ENCODE assay signal across 12 mouse cellular contexts in the genomic region with DNA sequence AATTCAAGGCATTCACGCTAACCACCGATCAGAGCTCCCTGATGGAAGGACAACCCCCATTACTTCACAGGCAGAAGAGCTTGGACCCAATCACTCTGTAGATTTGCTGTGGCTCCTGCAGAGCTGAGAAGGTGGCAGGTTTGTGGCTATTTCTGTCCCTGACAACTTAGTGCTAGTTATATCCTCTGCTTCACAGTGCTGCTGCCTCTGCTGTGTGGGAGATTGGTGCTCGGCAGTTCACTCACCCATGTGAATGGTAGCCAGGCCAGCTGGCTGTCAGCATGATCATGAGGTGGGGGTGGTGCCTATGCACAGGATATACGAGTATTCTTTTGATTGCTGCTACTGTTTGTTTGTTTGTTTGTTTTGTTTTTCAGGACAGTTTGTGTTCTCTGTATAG.
DNase-seq lines count a peak whose midpoint lies in the region; ATAC-seq lines count a peak whose summit lies in the region.
"Had no signal": no experiment of that assay in that cellular context is flagged by ENCODE, and none has a peak within 500 bp of the region (broad histone marks: within the 10 kb centered on the region; RNA-seq: fewer than 3 reads in every experiment).

No protein-coding gene starts in this region.

- H3K4me1 ChIP-seq in heart, embryonic 14.5 days (ENCODE audit: control insufficient read depth in 2 of 2, insufficient read depth in 2 of 2, low read length in 2 of 2), result peaks cover 20 to 31% of the 10 kb centered on the region in 2 experiments
- no peaks in the 10 kb centered on the region for H3K4me1 ChIP-seq in midbrain, embryonic 15.5 days

- H3K36me3 ChIP-seq in heart, embryonic 14.5 days (ENCODE audit: control insufficient read depth, insufficient read depth, low read length), result no peaks in the 10 kb centered on the region
- H3K36me3 ChIP-seq in midbrain, embryonic 15.5 days (replicated peaks), result no peaks in the 10 kb centered on the region
- H3K36me3 ChIP-seq: embryonic facial prominence, embryonic 15.5 days had no signal

- H3K27ac ChIP-seq in heart, embryonic 14.5 days (replicated peaks in 1 of 2; ENCODE audit: control insufficient read depth in 1 of 2, insufficient read depth in 1 of 2, low read depth in 2 of 2, low read length in 2 of 2), result peak overlapping the region; percentile 87 to 95
- H3K27ac ChIP-seq in midbrain, embryonic 15.5 days, result no peak overlapping the region
- H3K27ac ChIP-seq: embryonic facial prominence, embryonic 15.5 days; hindbrain, embryonic 14.5 days had no signal

- WGBS in heart, embryonic 14.5 days, result 15% methylated on average over 4 of the region's 4 CpGs
- WGBS in midbrain, embryonic 15.5 days, result 76% methylated on average over 4 of the region's 4 CpGs

- peak; percentile 25 for DNase-seq in right cerebral cortex, adult 2 months (ENCODE audit: low spot score in 2 of 2)
- no peak for DNase-seq in right cerebral cortex, postnatal 14 days
- peak; percentile 45 for DNase-seq in kidney, postnatal 14 days
- no peak for DNase-seq in urinary bladder, postnatal 14 days (ENCODE audit: low spot score)
- DNase-seq: forebrain, postnatal 0 days; thymus, postnatal 36 days had no signal

- H3K4me3 ChIP-seq in heart, embryonic 14.5 days (ENCODE audit: control insufficient read depth in 1 of 2, insufficient read depth in 1 of 2, low read depth in 1 of 2, low read length in 2 of 2), result no peak overlapping the region
- H3K4me3 ChIP-seq in midbrain, embryonic 15.5 days, result no peak overlapping the region
- H3K4me3 ChIP-seq: embryonic facial prominence, embryonic 15.5 days had no signal

- H3K4me2 ChIP-seq in heart, embryonic 14.5 days (ENCODE audit: low read length), result peak overlapping the region; percentile 11; the same call in 1 of the 2 replicates
- H3K4me2 ChIP-seq in midbrain, embryonic 15.5 days, result no peak overlapping the region
- H3K4me2 ChIP-seq: embryonic facial prominence, embryonic 15.5 days; hindbrain, embryonic 14.5 days had no signal

- H3K9ac ChIP-seq in heart, embryonic 14.5 days (ENCODE audit: low read length), result no peak overlapping the region
- no peak overlapping the region for H3K9ac ChIP-seq in midbrain, embryonic 15.5 days
- H3K9ac ChIP-seq: embryonic facial prominence, embryonic 15.5 days; forebrain, postnatal 0 days; hindbrain, embryonic 14.5 days had no signal

- no peaks in the 10 kb centered on the region for H3K27me3 ChIP-seq in heart, embryonic 14.5 days (ENCODE audit: control insufficient read depth, insufficient read depth, low read length)
- no peaks in the 10 kb centered on the region for H3K27me3 ChIP-seq in midbrain, embryonic 15.5 days (replicated peaks)
- H3K27me3 ChIP-seq: embryonic facial prominence, embryonic 15.5 days had no signal

- ATAC-seq in heart, embryonic 14.5 days (ENCODE audit: insufficient number of reproducible peaks, insufficient read depth, low FRiP score, low read depth), result peak; percentile 77
- ATAC-seq in midbrain, embryonic 15.5 days (replicated peaks), result no peak
- no peak for ATAC-seq in megakaryocyte-erythroid progenitor cell, adult 5-6 weeks (replicated peaks; ENCODE audit: low FRiP score, low TSS enrichment, poor library complexity, severe bottlenecking)
- ATAC-seq: forebrain, postnatal 0 days; midbrain, embryonic 16.5 days had no signal

- no peaks in the 10 kb centered on the region for H3K9me3 ChIP-seq in heart, embryonic 14.5 days (ENCODE audit: control insufficient read depth, low read length)
- no peaks in the 10 kb centered on the region for H3K9me3 ChIP-seq in midbrain, embryonic 15.5 days
- H3K9me3 ChIP-seq: embryonic facial prominence, embryonic 15.5 days had no signal

Comparison
In these comparisons a context has a peak if more than half of its experiments do, and no peak if none do; other contexts are left out.
1. DNase-seq: peak in right cerebral cortex, adult 2 months (2 of 2) and kidney, postnatal 14 days (single experiment); none in right cerebral cortex, postnatal 14 days (single experiment) and urinary bladder, postnatal 14 days (single experiment).